Mouse (Mus musculus) midbrain, embryonic 13.5 days (tissue): ENCODE results near the gene Rnf141. TPM values are rescaled to one million over a fixed set of nuclear protein-coding genes. Genes with fewer than 3 reads are reported as not detected.

Experiments used
- ATAC-seq: fragments of 200-750 bp; cut with Nextera tagmentation; 2 replicates; pipeline ENCODE4 v1.8.0; 2017; ENCODE audit warnings: mild to moderate bottlenecking, moderate TSS enrichment, moderate library complexity
- H3K27ac ChIP-seq: fragments of 300-500 bp; sonication (generic); 2 replicates; pipeline ENCODE4 v1.5.1; 2015; ENCODE audit warnings: inconsistent platforms, mild to moderate bottlenecking, moderate library complexity
- H3K27me3 ChIP-seq: fragments of 300-500 bp; sonication (generic); 2 replicates; pipeline ENCODE4 v1.6.1; 2015; ENCODE audit warnings: mild to moderate bottlenecking, inconsistent platforms
- H3K36me3 ChIP-seq: fragments of 300-500 bp; sonication (generic); 2 replicates; pipeline ENCODE4 v1.6.1; 2015; ENCODE audit warnings: mild to moderate bottlenecking, inconsistent platforms
- H3K4me1 ChIP-seq: fragments of 300-500 bp; sonication (generic); replicated peaks from 2 replicates; pipeline ENCODE4 v1.6.1; 2015; ENCODE audit warnings: inconsistent platforms
- H3K4me2 ChIP-seq: fragments of 300-500 bp; sonication (generic); replicated peaks from 2 replicates; pipeline ENCODE4 v1.6.1; 2015; ENCODE audit warnings: moderate library complexity, mild to moderate bottlenecking, inconsistent platforms
- H3K4me3 ChIP-seq: fragments of 300-500 bp; sonication (generic); replicated peaks from 2 replicates; pipeline ENCODE4 v1.5.1; 2015; ENCODE audit warnings: mild to moderate bottlenecking, inconsistent platforms
- H3K9ac ChIP-seq: fragments of 300-500 bp; sonication (generic); replicated peaks from 2 replicates; pipeline ENCODE4 v1.6.1; 2015; ENCODE audit warnings: mild to moderate bottlenecking, inconsistent platforms
- H3K9me3 ChIP-seq: fragments of 300-500 bp; sonication (generic); 2 replicates; pipeline ENCODE4 v1.6.1; 2016; ENCODE audit warnings: mild to moderate bottlenecking, inconsistent platforms
- WGBS: fragments of 180-500 bp; shearing (Covaris S2); methylation state at CpG from one replicate; pipeline ENCODE4 v1.1.7; 2015; 5-methylcytosine and 5-hydroxymethylcytosine counted together
- polyA plus RNA-seq: library from polyadenylated mRNA; unstranded; fragments of >200 nt; fragmentation: Nextera tagmentation; extraction: Ambion mirVana; gene quantifications from 2 replicates; pipeline ENCODE4 v1.2.1, GENCODE M21; 2015

The Rnf141 gene
- polyA plus RNA-seq, 1 experiment from 2014 or later, result 25.7 TPM

DNA sequence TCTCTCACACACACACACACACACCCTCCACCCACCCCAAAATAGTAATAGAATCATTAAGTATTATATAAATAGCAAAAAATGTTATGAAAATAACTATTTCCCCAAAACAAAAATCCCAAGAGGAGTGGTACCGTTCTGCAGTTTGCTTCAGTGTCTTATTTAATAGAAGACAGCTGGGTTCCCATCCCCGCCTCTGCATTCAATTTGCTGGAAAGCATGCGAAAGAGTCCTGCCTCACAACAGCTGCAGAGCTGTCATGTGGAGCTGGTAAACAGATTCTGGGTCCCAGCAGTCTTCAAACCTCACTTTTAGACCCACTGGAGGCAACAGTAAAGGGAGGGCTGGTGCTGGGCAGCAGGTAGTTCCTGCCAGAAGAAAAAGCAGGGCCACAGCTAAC lies 35.3 kb downstream of the Rnf141 start:
- no peak overlapping the region for H3K27ac ChIP-seq
- ATAC-seq, result no peak
- H3K4me1 ChIP-seq, result 0 out of 2 replicates have a peak, but pooled peaks cover 3% of the 10 kb centered on the region
- no peaks in the 10 kb centered on the region for H3K9me3 ChIP-seq
- H3K36me3 ChIP-seq, result no peaks in the 10 kb centered on the region; the same call in 1 of the 2 replicates
- H3K27me3 ChIP-seq, result no peaks in the 10 kb centered on the region
- H3K9ac ChIP-seq, result no peak overlapping the region
- no peak overlapping the region for H3K4me3 ChIP-seq
- 66% methylated on average over 3 of the region's 3 CpGs for WGBS
- no peak overlapping the region for H3K4me2 ChIP-seq

DNA sequence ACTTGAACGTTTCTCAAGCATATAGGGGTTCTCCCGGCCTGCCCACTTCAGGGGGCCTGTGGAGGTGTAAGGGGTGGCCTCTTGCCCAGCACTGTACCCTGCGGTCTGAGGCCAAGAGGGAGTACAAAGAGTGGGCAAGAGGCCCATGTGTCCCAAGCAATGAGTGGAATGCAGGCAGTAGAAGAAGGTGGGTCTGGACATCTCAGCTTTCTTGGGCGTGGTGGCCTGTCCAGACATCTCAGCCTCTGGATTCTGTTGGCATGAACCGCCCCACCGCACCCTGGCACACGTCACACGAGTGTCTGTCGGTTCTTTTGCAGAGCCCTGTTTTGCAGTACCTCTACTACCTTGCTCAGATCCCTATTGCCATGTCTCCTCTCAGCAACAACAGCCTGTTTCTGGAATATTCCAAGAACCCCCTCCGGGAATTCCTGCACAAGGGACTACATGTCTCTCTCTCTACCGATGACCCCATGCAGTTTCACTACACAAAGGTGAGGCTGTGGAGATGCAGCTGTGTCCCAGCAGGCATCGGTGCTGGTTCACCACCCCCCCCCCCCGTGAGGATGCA lies 36.7 kb downstream of the Rnf141 start:
- 92% methylated on average over 13 of the region's 13 CpGs for WGBS

DNA sequence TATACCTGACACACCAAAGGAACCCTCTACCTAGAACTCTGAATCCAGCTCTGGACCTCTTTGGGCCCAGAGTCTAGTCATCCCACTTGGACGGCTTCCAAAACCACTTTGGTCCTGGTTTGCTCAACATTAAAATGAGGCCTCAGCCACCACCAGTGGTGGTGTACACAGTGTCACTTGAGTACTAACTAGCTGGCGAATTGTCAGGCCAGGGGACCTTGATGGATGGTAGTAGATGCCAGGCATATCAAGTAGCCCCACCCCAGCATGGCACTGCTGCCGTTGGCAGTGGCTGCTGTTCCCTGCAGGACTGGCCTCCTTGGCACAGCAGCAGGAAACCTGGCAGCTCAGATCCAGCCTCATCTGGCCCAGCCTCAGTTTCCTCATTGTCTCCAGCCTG lies 40.0 kb downstream of the Rnf141 start:
- H3K27me3 ChIP-seq, result no peaks in the 10 kb centered on the region
- no peak overlapping the region for H3K4me3 ChIP-seq
- H3K4me1 ChIP-seq, result 0 out of 2 replicates have a peak, but pooled peaks cover 2% of the 10 kb centered on the region
- no peaks in the 10 kb centered on the region for H3K9me3 ChIP-seq
- H3K36me3 ChIP-seq, result no peaks in the 10 kb centered on the region
- no peak for ATAC-seq
- H3K9ac ChIP-seq, result no peak overlapping the region
- H3K27ac ChIP-seq, result no peak overlapping the region
- H3K4me2 ChIP-seq, result no peak overlapping the region
- 84% methylated on average over 3 of the region's 3 CpGs for WGBS

More for the DNA sequence above, 36.7 kb downstream of the Rnf141 start:
- Histone ChIP-seq H3K9ac (no peak overlapping the region), H3K4me1 (0 out of 2 replicates have a peak, but pooled peaks cover 3% of the 10 kb centered on the region), H3K36me3 (no peaks in the 10 kb centered on the region; the same call in 1 of the 2 replicates), H3K27ac (no peak overlapping the region), H3K4me2 (no peak overlapping the region), H3K27me3 (no peaks in the 10 kb centered on the region), H3K9me3 (no peaks in the 10 kb centered on the region), H3K4me3 (no peak overlapping the region)
- no peak for ATAC-seq

DNA sequence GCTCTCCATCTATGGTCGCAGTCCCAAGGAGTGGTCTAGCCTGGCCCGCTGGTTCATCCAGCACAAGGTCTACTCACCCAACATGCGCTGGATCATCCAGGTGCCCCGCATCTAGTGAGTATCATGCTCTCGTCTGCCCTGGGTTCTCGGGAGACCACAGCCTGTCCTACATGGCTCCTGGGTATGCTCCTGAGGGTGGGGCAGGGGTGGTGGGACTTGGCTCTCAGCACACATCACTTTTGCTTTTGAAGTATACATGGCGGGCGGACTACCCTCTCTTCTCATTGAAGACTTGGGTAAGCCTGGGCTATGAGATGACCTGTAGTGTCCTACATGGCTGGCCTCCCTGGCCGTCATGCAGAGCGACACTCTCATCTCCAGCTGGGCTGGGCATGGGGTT lies 41.1 kb downstream of the Rnf141 start:
- H3K9me3 ChIP-seq, result no peaks in the 10 kb centered on the region
- no peak overlapping the region for H3K9ac ChIP-seq
- WGBS, result 91% methylated on average over 10 of the region's 10 CpGs
- H3K36me3 ChIP-seq, result no peaks in the 10 kb centered on the region
- no peak overlapping the region for H3K4me2 ChIP-seq
- no peaks in the 10 kb centered on the region for H3K27me3 ChIP-seq
- H3K4me1 ChIP-seq, result no peaks in the 10 kb centered on the region
- ATAC-seq, result no peak
- H3K27ac ChIP-seq, result no peak overlapping the region
- no peak overlapping the region for H3K4me3 ChIP-seq

DNA sequence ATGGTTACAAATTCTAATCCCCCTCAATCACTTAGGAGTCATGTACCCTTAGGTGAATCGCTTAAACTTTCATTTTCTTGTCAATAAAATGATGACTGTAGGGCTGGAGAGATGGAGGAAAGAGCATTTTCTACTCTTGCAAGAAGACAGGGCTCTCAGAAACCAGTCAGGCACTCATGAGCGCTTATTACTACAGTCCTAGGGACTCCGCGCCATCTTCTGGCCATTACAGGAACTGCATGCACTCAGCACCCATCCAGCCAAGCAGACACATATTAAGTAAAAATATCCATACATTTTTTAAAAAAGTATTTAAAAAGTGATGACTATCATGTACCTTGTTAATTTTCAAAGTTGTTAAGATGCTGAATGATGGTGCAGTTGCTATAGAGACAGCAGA lies 43.2 kb downstream of the Rnf141 start:
- Histone ChIP-seq H3K4me3 (no peak overlapping the region), H3K9me3 (no peaks in the 10 kb centered on the region), H3K27me3 (no peaks in the 10 kb centered on the region), H3K4me1 (no peaks in the 10 kb centered on the region), H3K27ac (no peak overlapping the region), H3K36me3 (no peaks in the 10 kb centered on the region), H3K9ac (no peak overlapping the region), H3K4me2 (no peak overlapping the region)
- WGBS, result 2% methylated on average over 4 of the region's 4 CpGs
- peak; percentile 78 for ATAC-seq

DNA sequence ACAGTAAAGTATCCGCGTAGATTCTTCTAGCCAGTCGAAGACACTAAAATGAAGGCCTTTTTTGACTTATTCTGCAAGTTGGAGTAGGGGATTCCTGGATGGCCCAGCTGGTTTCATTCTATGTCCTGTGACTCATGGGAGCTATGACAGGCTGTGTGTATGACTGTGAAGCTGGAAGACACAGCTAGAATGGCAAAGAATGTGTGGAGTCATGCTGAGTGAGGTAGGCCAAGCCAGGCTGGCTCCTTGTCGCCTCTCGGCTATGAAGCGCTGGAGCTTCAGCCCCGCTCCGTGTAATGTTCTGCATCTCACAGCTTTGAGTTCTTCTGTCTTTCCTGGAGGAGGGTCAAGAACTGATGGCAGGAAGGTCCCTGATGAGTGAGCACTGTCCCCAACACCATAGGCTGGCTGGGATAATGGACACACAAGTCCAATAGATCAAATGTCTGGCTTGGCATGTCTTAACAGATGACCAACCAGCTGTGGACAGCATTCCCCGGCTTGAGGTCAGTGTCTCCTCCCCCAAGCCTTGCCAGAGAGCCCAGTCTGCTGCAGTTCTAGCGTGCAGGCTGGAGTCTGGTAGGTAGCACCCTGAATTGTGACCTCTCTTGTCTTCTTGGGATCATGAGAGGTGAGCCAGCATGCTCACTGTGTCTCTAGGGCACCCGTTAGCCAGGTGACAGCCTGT lies 46.4 kb downstream of the Rnf141 start:
- no peak for ATAC-seq
- WGBS, result 84% methylated on average over 11 of the region's 11 CpGs
- no peaks in the 10 kb centered on the region for H3K36me3 ChIP-seq

DNA sequence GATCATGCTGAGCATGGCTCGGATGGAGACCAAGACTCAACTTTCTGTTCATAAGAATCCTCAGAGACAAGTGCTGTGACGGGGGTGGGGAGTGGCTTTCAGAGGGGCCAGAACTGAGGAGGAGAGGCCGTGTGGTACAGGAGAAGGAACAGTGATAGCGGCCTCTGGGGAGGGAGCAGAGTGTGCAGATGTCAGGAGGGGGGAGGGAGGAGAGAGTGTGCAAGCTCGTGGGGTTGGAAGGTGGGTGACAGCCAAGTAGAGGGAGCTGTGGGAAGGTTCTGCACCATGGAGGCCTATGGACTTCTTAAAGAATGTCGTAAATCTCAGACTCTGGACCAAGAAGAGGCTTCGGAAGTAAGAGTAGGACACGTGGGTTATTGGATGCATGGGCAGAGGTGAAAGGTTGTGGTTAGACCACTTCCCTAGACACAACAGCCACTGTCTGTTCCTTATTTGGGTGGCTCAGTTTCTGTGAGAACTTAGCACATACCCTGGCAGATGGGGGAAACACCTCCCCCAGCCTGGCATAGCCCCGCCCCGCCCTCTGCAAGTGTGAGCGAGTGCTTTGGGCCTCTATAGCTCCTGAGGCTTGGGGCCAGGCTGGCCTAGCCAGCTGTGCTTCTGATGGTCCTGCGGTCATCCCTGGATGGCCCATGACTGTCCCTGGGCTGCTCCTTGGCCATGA lies 47.7 kb downstream of the Rnf141 start:
- ATAC-seq, result no peak
- Histone ChIP-seq H3K9me3 (no peaks in the 10 kb centered on the region), H3K27me3 (no peaks in the 10 kb centered on the region), H3K4me2 (no peak overlapping the region), H3K4me3 (no peak overlapping the region), H3K27ac (no peak overlapping the region), H3K9ac (no peak overlapping the region), H3K36me3 (no peaks in the 10 kb centered on the region), H3K4me1 (no peaks in the 10 kb centered on the region)
- WGBS, result 76% methylated on average over 12 of the region's 12 CpGs

More for the DNA sequence above, 46.4 kb downstream of the Rnf141 start:
- Histone ChIP-seq H3K4me1 (no peaks in the 10 kb centered on the region), H3K9me3 (no peaks in the 10 kb centered on the region), H3K9ac (no peak overlapping the region), H3K4me2 (no peak overlapping the region), H3K27me3 (no peaks in the 10 kb centered on the region), H3K27ac (no peak overlapping the region), H3K4me3 (no peak overlapping the region)

DNA sequence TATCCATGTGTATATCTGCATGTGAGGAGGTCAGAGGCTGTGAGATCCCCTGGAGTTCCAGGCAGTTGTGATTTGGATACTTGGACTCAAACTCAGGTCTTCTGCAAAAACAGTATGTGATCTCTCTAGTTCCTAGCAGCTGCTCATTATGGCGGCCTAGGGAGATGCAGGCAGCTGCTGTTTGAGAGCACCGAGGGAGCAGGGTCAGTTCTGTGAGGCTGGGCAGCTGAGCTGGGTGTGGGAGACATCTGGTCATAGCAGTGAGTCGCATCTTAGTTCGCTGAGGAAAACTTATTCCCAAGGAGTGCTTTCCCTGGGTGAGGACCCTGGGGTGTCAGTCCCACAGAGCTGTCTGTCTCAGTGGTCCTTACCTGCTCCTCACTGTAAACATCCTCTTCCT lies 49.5 kb downstream of the Rnf141 start:
- no peak overlapping the region for H3K27ac ChIP-seq
- ATAC-seq, result no peak
- no peaks in the 10 kb centered on the region for H3K36me3 ChIP-seq
- H3K4me3 ChIP-seq, result no peak overlapping the region
- H3K9ac ChIP-seq, result no peak overlapping the region
- no peaks in the 10 kb centered on the region for H3K9me3 ChIP-seq
- H3K27me3 ChIP-seq, result no peaks in the 10 kb centered on the region
- no peaks in the 10 kb centered on the region for H3K4me1 ChIP-seq
- WGBS, result 72% methylated on average over 4 of the region's 4 CpGs
- H3K4me2 ChIP-seq, result no peak overlapping the region

DNA sequence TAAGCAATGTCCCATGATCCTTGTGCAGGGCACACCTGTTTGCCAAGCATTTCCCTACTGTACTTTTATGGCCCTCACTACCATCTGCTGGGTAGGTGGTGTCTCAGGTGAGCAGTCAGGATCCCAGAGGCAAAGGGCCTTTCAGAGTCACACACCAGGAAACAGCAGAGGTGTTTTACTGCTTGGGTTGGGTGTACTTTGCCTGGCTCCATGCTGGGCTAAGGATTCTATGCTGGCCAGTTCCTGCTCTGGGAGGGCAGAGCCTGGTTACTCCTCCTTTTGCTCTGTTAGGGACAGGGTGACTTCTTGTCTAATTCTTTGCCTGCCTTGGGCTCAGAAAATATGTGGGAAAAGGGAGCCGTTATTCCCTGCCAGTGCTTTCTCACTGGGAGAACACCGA lies 51.4 kb downstream of the Rnf141 start:
- Histone ChIP-seq H3K9ac (no peak overlapping the region), H3K9me3 (no peaks in the 10 kb centered on the region), H3K4me3 (no peak overlapping the region), H3K27ac (no peak overlapping the region), H3K27me3 (no peaks in the 10 kb centered on the region), H3K36me3 (no peaks in the 10 kb centered on the region), H3K4me2 (no peak overlapping the region), H3K4me1 (no peaks in the 10 kb centered on the region)
- no peak for ATAC-seq
- WGBS, result 92% methylated on average over 2 of the region's 2 CpGs

DNA sequence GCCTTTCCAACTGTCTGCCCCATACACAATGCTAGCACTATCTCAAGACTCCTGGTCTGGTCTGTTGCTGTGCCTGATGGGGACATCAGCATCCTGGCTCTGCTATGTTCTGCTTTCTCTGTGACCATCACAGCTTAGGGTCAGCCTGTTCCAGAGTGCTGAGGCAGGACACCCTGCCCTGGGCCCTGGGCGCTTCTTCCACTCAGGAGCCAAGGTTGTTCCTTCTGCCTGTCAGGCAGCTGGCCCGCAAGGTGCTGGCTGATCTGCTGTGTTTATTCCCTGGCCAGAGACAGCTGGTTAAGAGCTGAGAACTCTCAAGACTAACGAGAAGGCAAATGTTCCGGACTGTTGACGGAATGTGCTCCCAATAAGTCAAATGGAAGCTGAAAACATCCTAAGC lies 52.1 kb downstream of the Rnf141 start:
- Histone ChIP-seq H3K4me1 (no peaks in the 10 kb centered on the region), H3K9ac (no peak overlapping the region), H3K27me3 (no peaks in the 10 kb centered on the region), H3K9me3 (no peaks in the 10 kb centered on the region), H3K36me3 (no peaks in the 10 kb centered on the region), H3K4me2 (no peak overlapping the region), H3K27ac (no peak overlapping the region), H3K4me3 (no peak overlapping the region)
- ATAC-seq, result no peak
- 92% methylated on average over 5 of the region's 5 CpGs for WGBS

DNA sequence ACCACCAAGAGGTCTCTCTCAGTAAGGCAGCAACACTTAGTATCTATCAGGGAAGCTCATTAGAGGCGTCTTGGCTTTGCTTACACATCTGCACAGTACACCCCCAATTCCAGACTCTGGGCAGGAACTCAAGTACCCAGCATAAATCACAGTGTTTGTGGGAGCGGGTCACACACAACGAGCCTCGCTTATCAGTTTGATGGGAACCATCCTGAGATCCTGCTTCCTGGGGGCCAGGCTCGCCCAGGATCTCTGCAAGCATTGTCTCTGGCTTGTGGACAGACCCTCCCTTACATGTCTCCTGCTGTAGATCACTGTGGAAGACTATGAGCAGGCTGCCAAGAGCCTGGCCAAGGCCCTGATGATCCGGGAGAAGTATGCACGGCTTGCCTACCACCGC lies 53.4 kb downstream of the Rnf141 start:
- Histone ChIP-seq H3K4me2 (no peak overlapping the region), H3K36me3 (no peaks in the 10 kb centered on the region), H3K27me3 (no peaks in the 10 kb centered on the region), H3K9ac (no peak overlapping the region), H3K4me3 (no peak overlapping the region), H3K4me1 (no peaks in the 10 kb centered on the region), H3K27ac (no peak overlapping the region), H3K9me3 (no peaks in the 10 kb centered on the region)
- no peak for ATAC-seq
- 94% methylated on average over 8 of the region's 8 CpGs for WGBS

DNA sequence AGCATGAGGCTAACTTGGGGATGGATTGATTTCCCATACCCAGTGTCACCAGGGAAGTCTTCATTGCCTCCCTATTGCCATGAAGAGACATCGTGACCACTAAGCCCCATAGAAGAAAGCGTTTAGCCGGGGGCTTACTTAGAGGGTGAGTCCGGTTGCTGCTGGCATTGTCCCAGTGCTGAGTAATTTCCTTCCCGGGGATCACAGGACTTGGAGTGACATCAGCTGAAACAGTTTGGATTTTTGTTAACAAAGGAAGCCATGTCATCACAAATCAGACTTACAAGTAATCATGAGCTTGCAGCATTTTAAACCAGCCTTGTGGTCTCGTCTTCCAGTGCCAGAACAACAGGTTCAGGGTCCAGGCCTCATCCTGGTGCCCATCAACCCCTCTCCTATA lies 56.9 kb downstream of the Rnf141 start:
- no peak for ATAC-seq
- Histone ChIP-seq H3K27me3 (no peaks in the 10 kb centered on the region), H3K4me3 (no peak overlapping the region), H3K36me3 (no peaks in the 10 kb centered on the region), H3K9me3 (no peaks in the 10 kb centered on the region), H3K4me1 (no peaks in the 10 kb centered on the region; the same call in 1 of the 2 replicates), H3K4me2 (no peak overlapping the region), H3K27ac (no peak overlapping the region), H3K9ac (no peak overlapping the region)
- WGBS, result 85% methylated on average over 6 of the region's 6 CpGs
